Mouse (Mus musculus) liver, adult 2 months (tissue): Measurements from ENCODE around the gene Atp6v1e2.

Source experiments
- CTCF ChIP-seq: fragments of 200-500 bp; IDR thresholded peaks from 2 replicates; pipeline ENCODE4 v1.5.1; 2011; ENCODE audit warnings: low read depth, low read length, control low read depth
- POLR2A ChIP-seq: fragments of 200-500 bp; IDR thresholded peaks from 2 replicates; pipeline ENCODE4 v1.6.1; 2011; ENCODE audit warnings: low read length, control low read depth; ENCODE audit not compliant: insufficient read depth; ENCODE audit errors: extremely low read depth

GRCm38 (mm10) chr17:86905297-86906135, 42.2 kb downstream of the Atp6v1e2 start:
- TF ChIP-seq POLR2A (no peak), CTCF (peak; percentile 58)
